Mouse (Mus musculus): ENCODE data around the gene Fgfr2.

- TF ChIP-seq POLR2A (IDR thresholded peaks at IDR 0.05; ENCODE audit: low read depth, low read length), result no peak
- TF ChIP-seq CTCF (conservative IDR thresholded peaks at IDR 0.05; ENCODE audit: insufficient read depth, insufficient read length, low read depth, low read length), result no peak
Measured at GRCm38 (mm10) chr7:131409988-131410385, 1713.2 kb downstream of the Fgfr2 start.

Data from kidney, adult 2 months (tissue).